Mouse (Mus musculus): ENCODE data around the gene Jag1. TPM values are rescaled to one million over a fixed set of nuclear protein-coding genes. Genes with fewer than 3 reads are reported as not detected.

Jag1 gene
- 1 to 10 TPM; 4.2 to 6.0 TPM for total RNA-seq (2021)

GRCm38 (mm10) chr2:137116025-137116674 is at the start of gene Jag1:
Gene Jag1, minus strand, starts transcription at chr2:137116644.
- intact Hi-C loops (cut with DNase I): loop anchor here (2.0 to 10.0 kb wide), 3 partner anchors 201 to 829 kb away; no protein-coding TSS in a partner anchor
- DNase-seq (ENCODE audit: low spot score in 2 of 2): peak; percentile 36 to 38

DNA sequence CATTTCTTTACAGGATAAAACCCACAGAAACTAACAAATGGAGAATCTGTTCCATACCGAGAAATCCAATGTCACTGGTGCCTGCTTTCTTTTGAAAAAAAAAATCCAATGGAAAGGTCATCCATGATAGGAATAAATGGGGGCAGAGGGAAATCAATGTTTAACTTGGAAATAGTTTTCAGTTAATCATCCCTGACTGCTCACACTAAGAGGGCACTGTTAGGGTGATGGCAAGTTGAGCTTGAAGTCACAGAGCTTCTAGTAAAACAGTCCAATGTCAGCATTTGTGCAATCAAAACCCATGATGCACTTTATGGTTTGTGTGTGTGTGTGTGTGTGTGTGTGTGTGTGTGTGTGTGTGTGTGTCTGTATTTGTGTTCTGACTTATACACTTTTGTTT is 39.6 kb upstream of the Jag1 start:
- intact Hi-C loops (cut with DNase I): no loop called here
- DNase-seq (ENCODE audit: low spot score in 2 of 2): no peak

DNA sequence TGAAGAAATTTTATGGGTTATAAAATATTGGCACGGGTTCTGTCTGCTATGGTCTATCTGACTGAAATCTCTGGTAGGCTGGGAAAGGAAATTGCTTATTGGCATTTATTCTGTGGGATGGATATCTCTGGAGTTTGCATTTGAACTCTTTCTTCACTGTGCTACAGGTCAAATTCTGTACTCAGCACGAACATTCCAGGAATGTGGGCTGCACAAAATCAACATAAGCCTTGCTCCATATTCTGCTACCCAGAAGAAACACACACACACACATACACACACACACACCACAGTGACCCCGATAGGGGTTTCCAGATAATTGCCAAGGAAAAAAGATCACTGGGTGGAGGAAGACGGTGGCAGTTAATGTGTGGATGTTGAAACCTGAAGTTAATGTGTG is 37.4 kb upstream of the Jag1 start:
- intact Hi-C loops (cut with DNase I): no loop called here
- DNase-seq (ENCODE audit: low spot score in 2 of 2): no peak

- DNase-seq (ENCODE audit: low spot score in 2 of 2): no peak
- intact Hi-C loops (cut with DNase I): no loop called here
These were observed 36.8 kb upstream of the Jag1 start for GRCm38 (mm10) chr2:137153172-137153667.

DNA sequence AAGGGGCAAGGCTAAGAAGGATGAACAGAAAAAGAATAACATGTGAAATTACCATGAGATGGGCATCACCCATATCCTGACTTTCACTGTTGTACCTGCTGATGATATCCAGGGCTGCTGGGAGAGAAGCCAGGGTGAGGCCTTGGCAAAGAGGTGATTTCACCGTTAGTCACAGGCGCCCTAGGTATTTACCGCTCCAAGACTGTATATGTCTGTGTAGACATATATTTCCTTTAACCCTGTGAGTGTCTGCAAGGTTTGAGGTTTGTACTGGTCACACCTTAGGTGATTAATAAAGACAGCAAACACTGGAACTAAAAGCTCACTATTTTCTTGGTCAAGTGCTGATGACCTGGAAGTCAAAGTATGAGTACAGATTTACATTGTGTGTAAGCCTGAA is 34.5 kb upstream of the Jag1 start:
- intact Hi-C loops (cut with DNase I): no loop called here
- no peak for DNase-seq (ENCODE audit: low spot score in 2 of 2)

DNA sequence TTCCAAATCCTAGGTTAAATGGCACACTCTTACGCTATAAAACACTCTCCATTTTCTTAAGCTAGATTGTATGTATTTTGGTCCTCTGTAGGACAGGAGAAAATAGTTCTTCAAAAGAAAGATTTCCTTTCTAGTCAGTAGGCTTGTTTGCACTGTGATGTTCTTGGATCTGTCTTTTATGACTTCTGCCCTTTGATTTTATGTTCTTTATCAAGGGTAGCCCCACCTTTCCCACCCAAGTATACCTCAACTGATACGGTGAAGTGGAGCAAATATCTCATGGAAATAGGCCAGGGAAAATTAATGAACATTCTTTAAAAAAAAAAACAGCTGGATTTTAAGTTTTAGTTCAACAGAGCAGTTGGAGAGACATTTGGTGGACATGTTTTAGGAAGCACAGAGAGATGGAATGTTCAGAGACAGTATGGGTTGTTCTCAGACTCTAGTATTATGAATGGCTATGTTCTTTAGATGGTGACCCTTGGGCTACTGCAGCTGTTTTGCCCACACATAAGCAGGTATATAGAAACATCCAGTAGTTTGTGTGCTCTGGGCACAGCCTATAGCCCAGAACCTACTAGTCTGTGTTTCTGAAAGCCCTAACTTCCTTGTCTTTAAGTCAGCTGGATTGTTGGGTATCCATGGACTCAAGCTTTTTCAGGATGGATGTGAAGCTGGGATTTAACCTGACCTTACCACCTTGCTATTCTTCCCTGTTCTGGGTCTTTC is 30.7 kb upstream of the Jag1 start:
- intact Hi-C loops (cut with DNase I): no loop called here
- DNase-seq (ENCODE audit: low spot score in 2 of 2): no peak

GRCm38 (mm10) chr2:137138063-137138462 is 21.6 kb upstream of the Jag1 start:
- intact Hi-C loops (cut with DNase I): no loop called here
- DNase-seq (ENCODE audit: low spot score in 2 of 2): no peak

DNA sequence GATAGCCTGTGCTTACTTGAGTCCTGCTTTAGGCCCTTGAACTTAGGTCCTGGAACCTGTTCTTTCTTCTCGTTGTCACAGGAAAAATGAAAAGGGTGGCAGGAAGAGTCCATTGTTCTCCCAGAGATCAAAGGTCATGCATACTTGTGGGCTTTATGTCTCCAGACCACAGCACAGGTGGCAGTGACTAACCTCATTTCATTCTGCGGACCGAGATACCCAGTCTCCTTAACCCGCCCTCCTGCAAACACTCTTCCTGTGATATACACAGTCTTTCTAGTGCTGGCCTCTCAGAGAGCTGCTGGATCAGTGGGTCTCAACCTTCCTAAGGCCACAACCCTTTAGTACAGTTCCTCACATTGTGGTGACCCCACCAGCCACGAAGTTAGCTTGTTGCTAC is 17.6 kb upstream of the Jag1 start:
- intact Hi-C loops (cut with DNase I): no loop called here
- DNase-seq (ENCODE audit: low spot score in 2 of 2): no peak

DNA sequence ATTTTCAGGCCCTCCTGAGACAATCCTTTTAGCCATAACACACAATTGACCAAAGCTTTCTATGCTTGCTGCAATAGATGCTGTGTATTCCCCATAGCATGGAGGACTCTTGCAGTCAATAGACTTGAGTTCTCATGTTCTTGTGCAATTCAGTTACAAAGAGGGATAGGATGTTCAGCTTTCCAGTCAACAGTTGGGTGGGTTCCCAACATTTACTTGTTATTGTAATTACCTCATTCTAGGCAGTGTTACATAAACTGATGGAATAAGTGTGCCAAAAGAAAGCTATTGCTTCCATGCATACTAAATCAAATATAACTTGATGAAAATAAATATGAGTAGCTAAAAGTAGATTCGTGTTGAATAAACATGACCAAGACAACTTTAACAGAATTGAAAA is 8.4 kb upstream of the Jag1 start:
- no peak for DNase-seq (ENCODE audit: low spot score in 2 of 2)
- intact Hi-C loops (cut with DNase I): no loop called here

- intact Hi-C loops (cut with DNase I): loop anchor here (2.0 to 10.0 kb wide), 3 partner anchors 203 to 827 kb away; no protein-coding TSS in a partner anchor
- DNase-seq (ENCODE audit: low spot score in 2 of 2): peak; percentile 45 to 53
These were observed 862 bp upstream of the Jag1 start for GRCm38 (mm10) chr2:137117321-137117690.

DNA sequence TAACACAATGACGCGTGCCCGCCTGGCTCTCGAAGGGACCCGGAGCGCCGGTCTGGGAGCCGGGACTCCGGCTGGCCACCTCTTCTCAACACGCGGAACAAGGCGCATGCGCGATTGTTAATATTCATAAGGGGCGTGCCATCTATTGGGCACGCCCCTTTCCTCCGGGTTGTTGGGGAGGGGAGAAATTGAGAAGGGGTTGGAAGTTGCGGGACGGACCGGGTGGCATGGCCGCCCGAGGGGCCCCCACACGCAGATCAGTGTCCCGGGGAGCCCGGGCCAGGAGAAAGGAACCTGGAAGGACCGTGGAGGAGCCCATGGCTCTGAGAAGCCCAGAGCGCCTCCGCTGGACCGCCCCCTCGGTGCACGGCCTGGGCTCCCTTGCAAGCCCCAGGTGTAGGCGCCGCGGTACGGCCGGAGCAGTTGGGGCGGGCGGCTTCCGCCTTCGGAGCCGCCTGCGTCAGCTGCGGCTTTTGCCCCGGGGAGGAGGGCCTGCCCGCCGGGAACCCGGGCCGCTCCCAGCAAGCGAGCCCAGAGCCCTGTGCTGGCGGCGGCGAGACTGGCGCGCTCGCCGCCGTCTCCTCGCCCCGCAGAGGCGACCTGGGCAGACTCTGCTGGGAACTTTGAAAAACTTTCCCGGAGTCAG is 354 bp upstream of the Jag1 start:
- intact Hi-C loops (cut with DNase I): loop anchor here (2.0 to 10.0 kb wide), 3 partner anchors 202 to 828 kb away; no protein-coding TSS in a partner anchor
- peak; percentile 56 to 62 for DNase-seq (ENCODE audit: low spot score in 2 of 2)

DNA sequence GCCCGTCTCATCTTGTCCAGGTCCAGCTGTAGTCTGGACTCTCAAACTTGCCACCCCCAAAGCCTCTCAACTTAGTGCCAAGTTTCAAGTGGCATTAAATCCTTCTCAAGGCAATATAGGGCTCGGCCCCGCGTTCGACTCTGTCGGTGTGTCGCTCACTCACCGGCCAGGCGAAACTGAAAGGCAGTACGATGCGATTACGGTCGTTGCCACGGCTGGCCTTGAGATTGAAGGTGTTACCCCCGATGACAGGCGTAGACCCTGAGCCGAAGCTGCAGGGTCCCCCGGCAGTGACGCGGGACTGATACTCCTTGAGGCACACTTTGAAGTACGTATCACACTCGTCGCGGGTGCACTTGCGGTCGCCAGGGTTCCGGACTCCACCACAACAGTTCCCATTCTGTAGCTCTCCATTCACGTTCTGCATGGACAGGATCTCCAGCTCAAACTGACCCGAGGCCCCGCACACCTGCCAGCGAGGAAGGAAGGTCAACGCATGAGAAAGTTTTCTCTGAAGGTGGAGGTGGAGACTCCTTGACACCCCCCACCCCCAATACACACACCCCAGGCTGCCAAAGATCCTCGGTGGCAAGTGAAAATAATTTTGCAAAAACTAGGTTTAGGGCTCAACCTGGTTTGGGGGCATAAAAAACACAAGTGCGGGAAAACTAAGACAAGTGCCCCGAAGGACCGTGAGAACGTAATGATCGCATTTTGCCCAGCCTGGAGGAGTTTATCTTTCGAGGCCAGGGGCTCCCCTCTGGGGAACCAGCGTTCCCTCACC is 1.0 kb downstream of the Jag1 start:
- intact Hi-C loops (cut with DNase I): loop anchor here (2.0 to 10.0 kb wide), 3 partner anchors 201 to 829 kb away; no protein-coding TSS in a partner anchor
- no peak for DNase-seq (ENCODE audit: low spot score in 2 of 2)

GRCm38 (mm10) chr2:137114248-137115096 is 2.0 kb downstream of the Jag1 start:
- peak; percentile 63 to 64 for DNase-seq (ENCODE audit: low spot score in 2 of 2)
- intact Hi-C loops (cut with DNase I): loop anchor here (10.0 kb wide), 2 partner anchors 200 to 830 kb away; no protein-coding TSS in a partner anchor

GRCm38 (mm10) chr2:137113288-137114061 is 3.0 kb downstream of the Jag1 start:
- intact Hi-C loops (cut with DNase I): loop anchor here (10.0 kb wide), 2 partner anchors 199 to 831 kb away; no protein-coding TSS in a partner anchor
- no peak for DNase-seq (ENCODE audit: low spot score in 2 of 2)

GRCm38 (mm10) chr2:137110214-137110898 is 6.1 kb downstream of the Jag1 start:
- intact Hi-C loops (cut with DNase I): loop anchor here (10.0 kb wide), 2 partner anchors 196 to 834 kb away; no protein-coding TSS in a partner anchor
- no peak for DNase-seq (ENCODE audit: low spot score in 2 of 2)

GRCm38 (mm10) chr2:137109321-137110213 is 6.9 kb downstream of the Jag1 start:
- DNase-seq (ENCODE audit: low spot score in 2 of 2): peak in 1 of 2 experiments; percentile 13
- intact Hi-C loops (cut with DNase I): loop anchor here (10.0 kb wide), 2 partner anchors 195 to 835 kb away; no protein-coding TSS in a partner anchor

Measured in left cerebral cortex, postnatal 25 days (tissue).